Mouse (Mus musculus): ENCODE results near the gene Gm6760.

Gm6760 gene

GRCm38 (mm10) chrX:64152098-64152497 is at the start of gene Gm6760:
Gene Gm6760 (minus strand): TSS chrX:64152198.
- DNase-seq (ENCODE audit: low spot score in 2 of 2) = no peak

GRCm38 (mm10) chrX:64181246-64181645 is 29.2 kb upstream of the Gm6760 start:
- no peak for DNase-seq (ENCODE audit: low spot score in 2 of 2)

- no peak for DNase-seq (ENCODE audit: low spot score in 2 of 2)
Observed at GRCm38 (mm10) chrX:64173248-64173647, 21.2 kb upstream of the Gm6760 start, which contains the start of gene 3830417A13Rik. Gene 3830417A13Rik (plus strand): TSS chrX:64173548.
